Mouse (Mus musculus) lung, adult 2 months (tissue): Measurements from ENCODE around the gene Mrpl23.

Source experiments
- CTCF ChIP-seq: fragments of 200-500 bp; IDR thresholded peaks from 2 replicates; pipeline ENCODE4 v1.5.1; 2011; ENCODE audit warnings: mild to moderate bottlenecking, low read length, control low read depth; ENCODE audit not compliant: insufficient read depth
- POLR2A ChIP-seq: fragments of 200-500 bp; IDR thresholded peaks from 2 replicates; pipeline ENCODE4 v1.6.1; 2011; ENCODE audit warnings: low read depth, mild to moderate bottlenecking, control low read depth, low read length, borderline replicate concordance; ENCODE audit errors: extremely low read depth

GRCm38 (mm10) chr7:142588282-142588941, 55.9 kb downstream of the Mrpl23 start:
- TF ChIP-seq CTCF, result no peak
- no peak for TF ChIP-seq POLR2A
